Mouse (Mus musculus) stomach, postnatal 0 days (tissue): ENCODE data around the gene Vsig10.

Experiments used
- CTCF ChIP-seq: IDR thresholded peaks from 2 replicates; pipeline ENCODE4 v1.5.1; 2016; ENCODE audit warnings: antibody characterized with exemption, low read depth, mild to moderate bottlenecking, moderate library complexity
- EP300 ChIP-seq: optimal IDR thresholded peaks from 2 replicates; pipeline ENCODE3; 2016; ENCODE audit warnings: antibody characterized with exemption

DNA sequence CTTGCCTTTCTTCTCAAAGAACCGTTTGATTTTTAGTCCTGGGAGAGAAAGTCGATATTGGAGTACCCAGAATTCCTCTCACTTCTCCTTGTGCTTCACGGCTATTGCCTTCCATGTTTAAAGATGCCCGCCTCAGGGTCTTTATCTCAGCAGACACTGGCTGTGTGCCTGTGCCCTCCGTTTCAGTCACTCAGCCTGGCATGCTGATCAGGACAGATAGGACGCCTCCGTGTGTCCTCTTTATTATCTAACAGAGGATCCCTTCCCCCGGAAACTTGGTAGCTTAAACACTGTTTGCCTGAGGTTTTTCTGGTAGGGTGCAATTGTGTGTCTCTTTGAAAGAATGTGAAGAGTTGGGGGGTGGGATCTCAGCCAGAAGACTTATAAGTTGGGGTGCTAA lies 19.6 kb downstream of the Vsig10 start:
- no peak for TF ChIP-seq CTCF
- no peak for TF ChIP-seq EP300
